ENCODE assay signal across 9 mouse cellular contexts in the genomic region with DNA sequence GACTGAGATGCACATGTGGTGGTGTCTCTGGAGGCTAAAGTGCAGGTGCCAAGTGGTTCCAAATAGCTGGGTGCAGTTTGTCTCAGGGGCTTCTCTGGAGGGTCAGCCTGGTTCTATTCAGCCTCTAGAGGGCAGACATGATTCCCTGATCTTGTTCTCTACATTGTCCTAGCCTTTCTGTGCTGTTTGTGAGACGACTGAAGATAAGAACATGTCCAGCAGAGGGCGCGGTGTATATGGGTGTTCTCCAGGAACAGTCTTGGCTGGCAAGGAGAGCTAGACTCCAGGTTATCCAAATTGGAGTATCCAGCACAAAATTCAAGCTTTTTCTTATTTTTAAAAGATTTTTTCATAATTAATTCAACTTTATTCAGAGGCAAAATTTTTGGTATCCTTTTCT. TPM values are rescaled to one million over a fixed set of nuclear protein-coding genes. Genes with fewer than 3 reads are reported as not detected.
A peak's percentile ranks its signal among the peaks of the same experiment; 100 is the strongest.
DNase-seq lines count a peak whose midpoint lies in the region; ATAC-seq and TF ChIP-seq lines count a peak whose summit lies in the region.
"Not testable (repeated sequence)": the region's sequence is repeated elsewhere in the genome, so short reads cannot be mapped to it uniquely, and the experiment has no call there.
"Had no signal": no experiment of that assay in that cellular context is flagged by ENCODE, and none has a peak within 500 bp of the region (broad histone marks: within the 10 kb centered on the region; RNA-seq: fewer than 3 reads in every experiment).

No protein-coding gene starts in this region.

- peak; percentile 53; the same call in 1 of the 2 replicates for ATAC-seq in neural tube, embryonic 11.5 days (ENCODE audit: insufficient read depth, low FRiP score, low TSS enrichment)

- not testable (repeated sequence) for H3K36me3 ChIP-seq in neural tube, embryonic 11.5 days (ENCODE audit: control insufficient read depth, insufficient read depth, low read length)

- H3K4me3 ChIP-seq in embryonic fibroblast, embryonic 13.5 days (ENCODE audit: insufficient read depth, low read length); neural tube, embryonic 11.5 days (ENCODE audit: low read depth, low read length): not testable (repeated sequence)

- TF ChIP-seq POLR2A in embryonic fibroblast, embryonic 13.5 days (IDR thresholded peaks at IDR 0.05; ENCODE audit: low read depth, low read length): not testable (repeated sequence)

- H3K27me3 ChIP-seq in neural tube, embryonic 11.5 days (ENCODE audit: control insufficient read depth, insufficient read depth, low read length): not testable (repeated sequence)

- 8% methylated on average over 3 of the region's 3 CpGs for WGBS in neural tube, embryonic 11.5 days

- not testable (repeated sequence) for H3K4me2 ChIP-seq in neural tube, embryonic 11.5 days (ENCODE audit: low read depth)

- H3K27ac ChIP-seq in embryonic fibroblast, embryonic 13.5 days (ENCODE audit: insufficient read depth, low read length); neural tube, embryonic 11.5 days (ENCODE audit: low read depth, low read length): not testable (repeated sequence)

- H3K9ac ChIP-seq in neural tube, embryonic 11.5 days (ENCODE audit: low read length): not testable (repeated sequence)

- peak; percentile 60 for DNase-seq in CD4-positive helper T cell, adult 2 months (ENCODE audit: low read depth, low spot score)
- DNase-seq in brain, adult 2 months (ENCODE audit: low read depth, low spot score): peak; percentile 90
- DNase-seq in heart, adult 9 months (ENCODE audit: low spot score in 2 of 2): peak; percentile 9 to 26
- peak; percentile 80 for DNase-seq in kidney, postnatal 14 days
- DNase-seq in liver: peak; percentile 50
- DNase-seq in neural tube, embryonic 11.5 days (ENCODE audit: low spot score): peak; percentile 47
- peak; percentile 12 to 18 for DNase-seq in thymus, adult 18-20 months

- H3K4me1 ChIP-seq in embryonic fibroblast, embryonic 13.5 days (ENCODE audit: control insufficient read depth, insufficient read depth, low read length); neural tube, embryonic 11.5 days (ENCODE audit: control insufficient read depth, insufficient read depth, low read length): not testable (repeated sequence)

- not testable (repeated sequence) for H3K9me3 ChIP-seq in neural tube, embryonic 11.5 days (ENCODE audit: control insufficient read depth, low read length)

- peak; percentile 17; the same call in 1 of the 2 replicates for TF ChIP-seq CTCF in embryonic fibroblast, embryonic 13.5 days (IDR thresholded peaks at IDR 0.05; ENCODE audit: borderline replicate concordance, insufficient read depth, low read length)

RNA-seq across cellular contexts. Expression of a gene that starts 9.7 kb away (rescaled TPM):
- polyA plus RNA-seq in embryonic fibroblast, embryonic 13.5 days (2011; ENCODE audit: insufficient read length, low read depth, missing spikeins): not detected in 2 replicates
- polyA plus RNA-seq in neural tube, embryonic 11.5 days (2014; fragmentation: Nextera tagmentation; extraction: Ambion mirVana): not detected in 2 replicates
- polyA plus RNA-seq: hindbrain, embryonic 16.5 days had no signal

RNA-seq across cellular contexts. Expression of a gene that starts 20.5 kb away (rescaled TPM):
- not detected in 2 replicates for polyA plus RNA-seq in embryonic fibroblast, embryonic 13.5 days (2011; ENCODE audit: insufficient read length, low read depth, missing spikeins)
- polyA plus RNA-seq in neural tube, embryonic 11.5 days (2014; fragmentation: Nextera tagmentation; extraction: Ambion mirVana): not detected in 2 replicates
- polyA plus RNA-seq: hindbrain, embryonic 16.5 days had no signal

RNA-seq across cellular contexts. Expression of a gene that starts 27.9 kb away (rescaled TPM):
- polyA plus RNA-seq in embryonic fibroblast, embryonic 13.5 days (2011; ENCODE audit: insufficient read length, low read depth, missing spikeins): 2.7 and 4.3 TPM in 2 replicates
- 6.9 and 7.4 TPM in 2 replicates for polyA plus RNA-seq in neural tube, embryonic 11.5 days (2014; fragmentation: Nextera tagmentation; extraction: Ambion mirVana)

Comparison
In these comparisons a context has a peak if more than half of its experiments do, and no peak if none do; other contexts are left out.
1. DNase-seq: peak in every context shown above with its lines; median percentile 90 in brain, adult 2 months; 80 in kidney, postnatal 14 days; 60 in CD4-positive helper T cell, adult 2 months; 50 in liver; 47 in neural tube, embryonic 11.5 days; 18 in heart, adult 9 months; 15 in thymus, adult 18-20 months.